Mouse (Mus musculus): ENCODE results near the gene Lingo2.

- TF ChIP-seq GATA1 (IDR thresholded peaks at IDR 0.05; ENCODE audit: low read length) (no peak), TAL1 (IDR thresholded peaks at IDR 0.05; ENCODE audit: low read length) (no peak)
Observed at GRCm38 (mm10) chr4:36331741-36332140, 619.8 kb downstream of the Lingo2 start.
